Mouse (Mus musculus) cerebellum, postnatal 4 days (tissue): Measurements from ENCODE around the gene Prr30.
"Not testable (repeated sequence)": the region's sequence is repeated elsewhere in the genome, so short reads cannot be mapped to it uniquely, and the experiment has no call there.

ENCODE experiments used
- DNase-seq, 2 experiments: peaks; one replicate each; pipeline ENCODE4 v3.0.0; 2022; ENCODE audit warnings: low spot score in 2 of 2, mixed read lengths in 1 of 2

The Prr30 gene

GRCm38 (mm10) chr14:101200230-101200629 is at the start of gene Prr30:
Gene Prr30, minus strand, starts transcription at chr14:101200330.
- DNase-seq: no peak

- DNase-seq: no peak
These were observed 46.7 kb upstream of the Prr30 start for GRCm38 (mm10) chr14:101246793-101247192.

GRCm38 (mm10) chr14:101245706-101246105 is 45.6 kb upstream of the Prr30 start:
- peak in 1 of 2 experiments; percentile 2 for DNase-seq

- DNase-seq: not testable (repeated sequence)
These were observed 44.3 kb upstream of the Prr30 start for GRCm38 (mm10) chr14:101244441-101244840.

- no peak for DNase-seq
These were observed 37.8 kb upstream of the Prr30 start for GRCm38 (mm10) chr14:101237965-101238364.

- DNase-seq: no peak
These were observed 28.9 kb upstream of the Prr30 start for GRCm38 (mm10) chr14:101229068-101229467.

- no peak for DNase-seq
These were observed 22.2 kb upstream of the Prr30 start for GRCm38 (mm10) chr14:101222319-101222718.

GRCm38 (mm10) chr14:101172258-101172657 is 27.9 kb downstream of the Prr30 start:
- DNase-seq: no peak
